Mouse (Mus musculus) MEL (cell line): Measurements from ENCODE around the gene Tcte2.

Experiments
- CTCF ChIP-seq, 3 experiments: IDR thresholded peaks in 2 of 3; conservative IDR thresholded peaks in 1 of 3; 2 replicates each; pipeline ENCODE4 v1.5.1; 2011 to 2012; ENCODE audit warnings: low read length in 3 of 3, low read depth in 2 of 3, mild to moderate bottlenecking in 2 of 3, improper control_type of control experiment in 1 of 3, inconsistent platforms in 1 of 3, mixed read lengths in 1 of 3, moderate library complexity in 1 of 3; ENCODE audit not compliant: control insufficient read depth in 1 of 3, insufficient read depth in 1 of 3, poor library complexity in 1 of 3, severe bottlenecking in 1 of 3
- EP300 ChIP-seq, 2 experiments: IDR thresholded peaks; 2 replicates each; pipeline ENCODE4 v1.6.1; 2011; ENCODE audit warnings: improper control_type of control experiment in 2 of 2, low read length in 2 of 2, low read depth in 1 of 2, mild to moderate bottlenecking in 1 of 2
- MAFK ChIP-seq: IDR thresholded peaks from 2 replicates; pipeline ENCODE4 v1.6.1; 2011; ENCODE audit warnings: low read depth, mild to moderate bottlenecking, low read length, improper control_type of control experiment, borderline replicate concordance
- MEF2A ChIP-seq: IDR thresholded peaks from 2 replicates; pipeline ENCODE4 v1.6.1; 2014; ENCODE audit warnings: low read depth, mild to moderate bottlenecking, inconsistent platforms, low read length, improper control_type of control experiment; ENCODE audit not compliant: poor library complexity, insufficient replicate concordance, severe bottlenecking; ENCODE audit errors: extremely low read depth
- MYC ChIP-seq: IDR thresholded peaks from 2 replicates; pipeline ENCODE4 v1.6.1; 2011; ENCODE audit warnings: low read depth, mild to moderate bottlenecking, low read length, improper control_type of control experiment, moderate library complexity
- NELFE ChIP-seq: IDR thresholded peaks from 2 replicates; pipeline ENCODE4 v1.6.1; 2011; ENCODE audit warnings: low read depth, low read length, improper control_type of control experiment
- NRF1 ChIP-seq: IDR thresholded peaks from 2 replicates; pipeline ENCODE4 v1.6.1; 2014; ENCODE audit warnings: low read depth, mild to moderate bottlenecking, inconsistent platforms, low read length, improper control_type of control experiment, moderate library complexity; ENCODE audit not compliant: poor library complexity, insufficient read depth, severe bottlenecking
- POLR2A ChIP-seq, 2 experiments: IDR thresholded peaks; 2 replicates each; pipeline ENCODE4 v1.6.1; 2011 to 2012; ENCODE audit warnings: low read length in 2 of 2, mild to moderate bottlenecking in 2 of 2, control low read depth in 1 of 2, improper control_type of control experiment in 1 of 2, low read depth in 1 of 2, moderate library complexity in 1 of 2; ENCODE audit not compliant: control insufficient read depth in 1 of 2, insufficient read depth in 1 of 2, poor library complexity in 1 of 2
- RAD21 ChIP-seq: IDR thresholded peaks from 2 replicates; pipeline ENCODE4 v1.6.1; 2011; ENCODE audit warnings: mild to moderate bottlenecking, low read depth, low read length, improper control_type of control experiment
- TAL1 ChIP-seq: IDR thresholded peaks from 2 replicates; pipeline ENCODE4 v1.6.1; 2012; ENCODE audit warnings: mild to moderate bottlenecking, inconsistent platforms, low read length, moderate library complexity, mixed read lengths
- UBTF ChIP-seq: IDR thresholded peaks from 2 replicates; pipeline ENCODE4 v1.6.1; 2012; ENCODE audit warnings: low read depth, mild to moderate bottlenecking, inconsistent platforms, low read length, improper control_type of control experiment, moderate library complexity, borderline replicate concordance; ENCODE audit not compliant: insufficient read depth

- TF ChIP-seq MYC (no peak), POLR2A (IDR thresholded peaks at IDR 0.05; ENCODE audit: control insufficient read depth in 1 of 2, insufficient read depth in 1 of 2, low read depth in 1 of 2, low read length in 2 of 2, poor library complexity in 1 of 2) (no peak), RAD21 (no peak), TAL1 (no peak), EP300 (IDR thresholded peaks at IDR 0.05; ENCODE audit: low read depth in 1 of 2, low read length in 2 of 2) (no peak), CTCF (IDR thresholded peaks at IDR 0.05 in 2 of 3, conservative IDR thresholded peaks at IDR 0.05 in 1 of 3; ENCODE audit: control insufficient read depth in 1 of 3, insufficient read depth in 1 of 3, low read depth in 2 of 3, low read length in 3 of 3, poor library complexity in 1 of 3, severe bottlenecking in 1 of 3) (no peak), NRF1 (no peak), MEF2A (no peak), NELFE (no peak), MAFK (no peak), UBTF (no peak)
These were observed 21.6 kb downstream of the Tcte2 start for GRCm38 (mm10) chr17:13739981-13740380.
